Mouse (Mus musculus) c-Kit-positive CD71-negative TER-119-negative erythroid progenitor cells, embryonic 14.5 days (primary cell): ENCODE measurements around the gene Pgs1.

ENCODE experiments used
- DNase-seq: peaks from one replicate; pipeline ENCODE4 v3.0.0-alpha.2; 2013; ENCODE audit warnings: low read depth

Gene Pgs1

DNA sequence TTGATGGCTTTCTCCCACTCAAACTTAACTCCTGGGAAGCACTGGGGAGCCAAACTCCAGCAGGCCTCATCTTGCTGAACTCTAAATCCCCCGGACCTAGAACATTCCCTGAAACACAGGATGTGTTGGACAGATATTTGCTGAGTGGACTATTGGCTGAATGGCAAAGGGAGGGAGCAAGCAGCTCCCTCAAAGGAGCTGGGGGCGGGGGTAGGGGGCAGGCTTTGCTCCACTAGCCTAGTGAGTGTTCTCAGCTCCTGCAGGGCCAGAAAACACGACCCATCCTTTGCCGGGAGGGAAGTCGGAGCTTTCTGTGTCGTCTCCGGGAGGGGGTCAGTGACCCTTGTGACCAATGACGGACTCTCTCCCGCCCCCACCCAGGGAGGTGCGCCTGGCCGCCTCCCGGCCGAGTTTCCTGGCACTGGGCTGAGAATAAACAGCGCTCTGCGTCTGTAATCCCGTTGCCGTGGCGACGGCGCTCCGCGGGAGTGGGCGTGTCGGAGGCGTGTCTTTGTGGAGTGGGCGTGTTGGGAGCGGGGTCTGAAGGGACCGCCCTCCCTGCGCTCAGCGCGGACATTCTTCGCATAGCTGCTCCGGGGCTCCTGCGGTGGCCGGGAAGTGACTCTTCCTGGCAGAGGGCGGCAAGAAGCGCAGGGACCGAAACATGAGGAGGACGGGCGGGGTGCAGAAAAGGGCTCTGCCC, 22.9 kb upstream of the Pgs1 start:
- peak; percentile 89 for DNase-seq

DNA sequence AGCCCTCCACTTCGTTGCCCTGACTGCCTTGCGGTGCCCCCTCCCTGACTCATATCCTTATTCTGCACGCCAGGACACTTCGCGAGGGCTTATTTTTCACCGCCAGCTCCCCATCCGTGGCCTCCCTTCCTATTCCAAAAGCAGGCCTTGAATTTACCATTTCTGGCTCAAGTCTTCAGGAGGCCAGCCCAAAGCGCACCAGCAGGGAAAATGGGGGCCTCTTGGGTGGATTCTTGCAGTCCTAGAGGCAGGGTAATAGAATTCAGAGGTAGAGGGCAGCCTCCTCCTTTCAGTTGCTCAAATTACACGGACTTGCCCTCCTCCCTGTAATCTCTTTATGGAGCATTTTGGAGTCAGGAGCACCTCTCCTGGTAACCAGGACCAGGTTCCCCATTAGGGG, 22.2 kb upstream of the Pgs1 start:
- no peak for DNase-seq

DNA sequence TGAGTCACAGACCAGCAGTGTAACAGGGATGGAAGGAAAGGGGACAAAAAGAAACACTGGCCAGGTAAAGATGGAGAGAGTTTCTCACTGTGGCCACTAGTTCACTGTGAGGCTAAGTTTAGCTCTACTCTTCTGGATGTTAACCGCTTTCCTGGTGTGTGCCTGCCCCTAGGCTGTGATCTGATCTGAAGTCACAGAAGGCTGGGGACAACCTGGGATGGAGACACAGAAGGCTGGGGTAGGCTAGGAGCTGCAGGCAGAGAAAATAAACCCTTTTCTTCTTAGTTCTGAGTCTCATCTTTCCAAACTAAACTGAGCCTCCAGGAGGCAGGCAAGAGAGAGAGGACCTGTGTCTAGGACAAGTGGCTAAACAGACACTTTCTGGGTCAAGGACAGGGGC, 21.8 kb upstream of the Pgs1 start:
- DNase-seq, result no peak

GRCm38 (mm10) chr11:117965052-117965451, 21.0 kb upstream of the Pgs1 start:
- no peak for DNase-seq

DNA sequence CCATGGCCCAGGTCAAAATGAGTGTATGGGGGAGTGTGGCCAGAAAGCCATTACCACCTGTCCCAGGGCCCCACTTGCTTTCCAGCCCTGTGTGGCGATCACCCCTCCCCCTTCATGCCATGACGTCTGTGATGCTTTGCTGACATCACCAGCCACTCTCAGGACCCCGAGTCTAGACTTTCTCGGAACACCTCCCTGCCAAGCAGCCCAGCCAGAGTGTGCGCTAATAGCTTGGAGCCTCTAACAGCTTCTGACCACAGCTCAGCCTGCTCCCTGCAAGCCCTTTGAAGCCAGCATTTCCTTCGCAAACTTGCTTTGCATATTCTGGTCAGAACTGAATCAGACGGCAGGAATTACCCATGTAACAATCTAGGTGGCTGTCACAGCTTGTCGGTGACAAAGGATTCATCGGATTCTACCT, 20.5 kb upstream of the Pgs1 start:
- no peak for DNase-seq

- DNase-seq, result no peak
Measured at GRCm38 (mm10) chr11:117966506-117967100, 19.5 kb upstream of the Pgs1 start.

DNA sequence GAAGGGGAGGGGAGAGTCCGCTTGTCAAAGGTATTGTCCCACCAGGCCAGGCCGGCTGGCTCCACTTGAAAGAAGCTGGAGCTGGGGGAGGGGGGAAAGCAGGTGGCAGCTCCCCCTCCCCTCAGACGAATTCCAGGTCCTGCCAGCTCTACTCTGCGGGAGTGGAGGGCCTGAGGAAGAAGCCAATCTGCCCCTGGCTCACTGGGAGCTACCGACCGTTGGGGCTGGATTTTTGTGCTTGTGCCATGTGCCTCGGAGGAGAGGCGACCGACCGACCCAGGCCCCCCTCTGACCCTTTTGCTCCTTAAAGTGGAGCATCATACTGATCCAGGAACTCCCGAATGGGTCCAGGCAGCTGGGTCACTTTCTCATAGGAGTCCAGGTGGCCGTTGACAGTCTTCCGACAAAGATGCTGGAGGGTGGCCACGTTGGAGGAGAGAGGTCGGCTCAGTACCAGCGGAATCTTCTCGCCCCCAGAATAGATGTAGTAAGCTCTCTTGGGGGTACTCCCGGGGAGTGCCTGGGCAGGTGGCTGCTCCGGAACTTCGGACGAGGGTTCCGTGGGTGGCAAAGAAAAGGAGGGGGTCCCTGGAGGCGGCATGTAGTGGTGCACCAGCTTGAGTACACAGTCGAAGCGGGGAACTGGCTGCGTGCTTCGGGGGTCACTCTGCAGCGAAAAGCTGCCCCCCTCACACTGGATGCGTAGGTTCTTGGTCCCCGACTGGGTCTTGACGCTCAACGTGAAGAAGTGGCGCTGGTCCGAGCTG, 18.7 kb upstream of the Pgs1 start:
- no peak for DNase-seq

DNA sequence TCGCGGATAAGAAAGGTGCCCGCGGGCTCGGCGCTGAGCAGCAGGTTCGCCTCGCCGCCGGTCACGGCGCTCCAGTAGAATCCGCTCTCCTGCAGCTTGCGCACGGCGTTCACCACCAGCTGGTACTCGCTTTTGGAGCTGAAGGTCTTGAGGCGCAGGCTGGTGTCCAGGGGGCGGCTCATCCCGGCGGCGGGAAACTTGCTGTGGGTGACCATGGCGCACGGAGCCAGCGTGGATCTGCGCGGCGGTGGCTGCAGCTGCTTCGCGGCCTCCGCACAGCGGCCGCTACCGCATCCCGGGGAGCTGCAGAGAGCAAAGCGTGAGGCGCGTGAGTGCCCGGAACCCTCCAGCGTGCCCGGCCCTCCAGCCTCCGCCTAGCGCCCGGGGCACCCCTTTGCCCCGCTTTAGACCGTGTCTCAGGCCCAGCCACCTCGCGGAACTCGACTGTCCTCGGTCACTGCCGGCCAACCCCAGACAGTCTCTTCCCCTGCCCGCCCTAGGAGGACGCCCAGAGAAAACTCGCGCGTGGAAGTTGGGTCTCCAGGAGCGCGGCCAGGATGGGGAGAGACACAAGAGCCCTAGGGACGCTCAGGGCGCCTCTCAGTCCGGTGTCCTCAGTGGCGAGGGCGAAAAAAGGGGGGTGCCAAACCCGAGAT, 17.9 kb upstream of the Pgs1 start:
- no peak for DNase-seq

- no peak for DNase-seq
Measured at GRCm38 (mm10) chr11:117968716-117969099, 17.4 kb upstream of the Pgs1 start.

GRCm38 (mm10) chr11:117969100-117969944, 16.8 kb upstream of the Pgs1 start:
- DNase-seq, result peak; percentile 85

- DNase-seq, result peak; percentile 91
Measured at GRCm38 (mm10) chr11:117969945-117970872, 15.9 kb upstream of the Pgs1 start, which contains the start of gene Socs3. Gene Socs3, minus strand, starts transcription at chr11:117970047.

DNA sequence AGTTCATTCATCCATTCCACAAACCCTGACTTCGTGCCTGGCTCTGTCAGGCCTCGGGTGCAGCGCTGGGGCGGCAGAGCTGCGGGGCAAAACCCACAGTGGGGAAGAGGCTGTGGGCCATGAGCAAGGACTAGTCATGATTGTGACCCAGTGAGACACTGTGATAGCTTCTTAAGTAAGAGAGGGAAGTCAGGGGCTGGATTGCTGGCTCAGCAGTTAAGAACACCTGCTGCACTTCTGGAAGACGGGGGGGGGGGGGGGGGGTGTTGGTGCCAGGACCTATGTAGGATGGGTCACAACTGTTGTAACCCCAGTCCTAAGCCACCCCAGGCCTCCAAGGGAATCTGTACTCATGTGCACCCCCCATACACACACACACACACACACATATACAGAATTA, 15.0 kb upstream of the Pgs1 start:
- DNase-seq, result no peak

DNA sequence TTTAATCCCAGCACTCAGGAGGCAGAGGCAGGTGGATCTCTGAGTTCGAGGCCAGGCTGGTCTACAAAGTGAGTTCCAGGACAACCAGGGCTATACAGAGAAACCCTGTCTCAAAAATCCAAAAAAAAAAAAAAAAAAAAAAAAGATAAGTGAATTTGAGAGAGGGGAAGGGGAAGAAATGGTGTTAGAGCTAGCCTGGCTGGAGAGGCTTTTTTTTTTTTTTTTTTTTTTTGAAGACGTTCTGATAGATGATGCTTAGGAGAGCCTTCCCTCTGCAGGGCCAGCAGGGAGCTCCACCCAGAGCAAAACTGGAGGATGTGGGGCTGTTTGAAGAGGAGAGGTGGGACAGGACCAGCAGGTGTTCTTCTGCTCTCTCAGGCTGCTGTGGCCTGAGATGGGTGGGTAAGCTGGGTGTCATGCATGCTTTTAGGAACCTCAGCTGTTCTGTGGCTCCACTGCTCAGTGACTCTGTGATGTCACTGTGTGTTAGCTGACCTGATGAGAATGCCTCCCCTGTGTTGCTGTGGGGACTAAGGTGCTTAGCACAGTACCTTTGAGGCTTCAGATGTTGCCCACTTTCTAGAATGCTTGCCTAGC, 14.3 kb upstream of the Pgs1 start:
- no peak for DNase-seq

- no peak for DNase-seq
Measured at GRCm38 (mm10) chr11:117972656-117973558, 13.2 kb upstream of the Pgs1 start.

DNA sequence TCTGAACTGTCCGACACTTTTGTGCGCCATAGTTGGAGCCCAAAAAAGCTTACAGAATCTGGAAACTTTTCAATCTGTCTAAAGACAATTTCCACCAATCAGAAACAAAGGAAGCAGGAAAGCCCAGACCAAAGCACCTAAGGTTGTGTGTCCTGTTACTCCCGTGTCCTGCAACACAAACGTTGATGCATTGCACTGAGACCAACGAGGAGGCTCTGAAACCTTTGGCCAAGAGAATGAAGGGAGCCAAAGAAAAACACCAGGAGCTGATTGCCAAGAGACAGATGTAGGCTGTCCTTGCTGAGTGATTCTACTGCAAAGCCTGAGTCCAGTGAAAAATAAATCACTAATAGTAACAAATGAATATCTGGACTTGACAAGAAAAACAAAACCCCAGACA, 12.5 kb upstream of the Pgs1 start:
- no peak for DNase-seq

DNA sequence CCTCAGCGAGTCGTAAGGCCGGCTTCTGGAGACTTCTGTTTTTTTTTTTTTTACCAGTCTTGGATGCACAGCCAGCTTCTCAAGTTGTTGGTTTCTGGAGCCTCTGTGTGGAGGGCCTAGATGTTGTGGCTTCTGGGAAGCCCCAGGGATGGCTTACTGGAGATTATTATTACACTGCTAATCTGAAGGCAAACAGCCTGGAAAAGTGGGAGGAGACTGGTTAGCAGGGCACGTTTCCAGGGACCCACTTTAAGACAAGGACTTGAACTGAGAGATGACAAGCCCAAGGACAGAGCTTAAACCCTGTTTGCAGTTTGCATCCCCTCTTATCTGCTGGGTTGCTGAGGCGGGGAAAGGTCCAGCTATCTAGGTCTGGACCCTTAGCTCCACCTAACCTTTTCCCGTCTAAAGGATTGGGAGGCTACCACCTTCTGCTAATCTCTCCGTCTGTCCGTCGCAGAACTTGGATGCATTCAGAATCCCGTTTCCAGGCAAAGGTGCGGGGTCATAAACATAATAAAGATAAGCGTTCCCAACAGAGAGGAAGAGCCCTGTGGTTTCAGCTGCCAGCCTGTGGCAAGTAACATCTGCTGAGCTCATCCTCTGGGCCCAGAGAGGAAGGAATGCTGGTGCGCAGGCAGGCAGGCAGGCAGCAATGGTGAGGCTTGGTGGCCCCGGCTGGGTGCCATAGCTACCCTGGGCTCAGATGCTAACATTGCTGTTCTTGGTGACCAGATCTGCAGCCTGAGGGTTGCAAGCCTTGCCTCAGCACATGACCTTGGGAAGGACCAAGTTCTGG, 11.6 kb upstream of the Pgs1 start:
- no peak for DNase-seq

DNA sequence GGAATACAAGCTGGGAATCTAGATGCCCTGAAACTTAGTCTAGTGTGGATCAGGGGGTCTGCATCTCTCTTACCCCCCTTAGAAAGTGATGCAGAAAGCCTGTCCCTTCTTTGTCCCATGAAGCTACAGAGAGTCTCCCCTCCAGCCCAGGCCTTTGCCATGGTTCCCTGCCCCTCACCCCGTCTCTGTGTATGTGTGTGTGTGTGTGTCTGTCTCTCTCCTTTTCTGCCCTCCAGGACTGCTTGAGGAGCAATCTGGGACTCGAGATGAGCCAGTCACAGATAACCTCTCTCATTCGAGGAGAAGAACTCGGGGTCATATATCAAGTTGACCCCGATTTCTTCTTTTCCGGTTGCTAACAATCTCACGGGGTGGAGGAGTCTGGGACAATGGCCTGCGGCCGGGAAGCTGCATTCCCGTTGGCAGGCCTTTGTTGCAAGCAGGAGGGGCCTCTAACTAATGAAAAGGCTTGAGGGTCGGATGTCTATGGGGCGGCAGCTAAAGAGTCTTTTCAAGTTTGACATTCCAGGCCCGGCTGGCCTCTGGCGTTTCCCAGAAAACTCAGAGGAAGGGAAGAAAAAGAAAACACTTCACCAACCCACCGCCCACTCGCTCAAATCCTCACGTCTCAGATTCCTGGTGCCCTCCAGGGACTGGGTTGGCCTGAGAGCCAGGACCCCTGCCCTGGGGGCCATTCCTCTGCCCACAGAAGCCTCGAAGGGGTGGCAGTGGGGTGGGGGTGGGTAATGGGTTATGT, 10.7 kb upstream of the Pgs1 start:
- DNase-seq, result no peak
